Mouse (Mus musculus): ENCODE measurements around the gene Rps19bp1. TPM values are rescaled to one million over a fixed set of nuclear protein-coding genes. Genes with fewer than 3 reads are reported as not detected.
A peak's percentile ranks its signal among the peaks of the same experiment; 100 is the strongest.

Rps19bp1 gene
- total RNA-seq, 2 experiments from 2014 or later, result 36.1 to 40.0 TPM

- DNase-seq (ENCODE audit: low spot score in 2 of 2), result no peak
Measured at GRCm38 (mm10) chr15:80219705-80220657, 44.1 kb downstream of the Rps19bp1 start.

DNA sequence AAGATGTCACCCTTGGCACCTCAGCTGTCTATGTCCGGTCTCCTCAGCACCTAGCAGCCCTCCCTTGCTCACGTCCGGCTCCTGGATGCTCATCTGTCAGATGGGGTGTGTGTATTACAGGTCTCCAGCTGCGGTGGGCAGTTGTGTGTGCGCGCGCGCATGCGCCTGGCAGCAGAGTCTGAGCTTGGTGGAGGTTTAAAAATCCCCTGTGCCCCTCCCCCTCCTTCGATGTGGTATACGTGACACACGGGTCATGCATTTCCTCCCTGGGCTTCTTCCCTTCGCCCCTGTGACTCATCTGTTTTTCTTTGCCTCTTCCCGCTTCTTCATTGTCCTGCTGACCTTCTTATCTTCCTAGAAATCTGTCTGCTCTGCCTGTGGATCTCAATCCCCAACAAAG lies 44.9 kb downstream of the Rps19bp1 start:
- DNase-seq (ENCODE audit: low spot score in 2 of 2), result no peak

DNA sequence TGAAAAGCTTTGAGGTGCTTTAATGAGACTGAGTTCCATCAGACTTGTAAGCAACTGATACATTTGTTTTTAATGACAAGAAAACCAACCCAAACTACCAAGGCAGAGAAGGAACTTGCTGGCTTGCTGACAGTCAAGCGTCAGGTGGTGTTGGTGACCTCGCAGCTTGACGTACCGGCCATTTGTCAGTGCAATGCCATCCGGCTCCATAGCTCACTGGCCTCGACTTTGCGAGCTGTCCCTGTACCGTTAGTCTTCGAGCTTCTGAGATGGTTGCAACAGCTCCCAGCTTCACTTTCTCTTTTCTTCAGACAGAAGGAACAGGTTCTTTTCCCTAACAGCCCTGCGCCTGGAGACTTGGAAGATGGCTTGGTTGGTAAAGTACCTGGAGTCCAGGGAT lies 46.6 kb downstream of the Rps19bp1 start:
- DNase-seq (ENCODE audit: low spot score in 2 of 2), result no peak

- no peak for DNase-seq (ENCODE audit: low spot score in 2 of 2)
Measured at GRCm38 (mm10) chr15:80216480-80216820, 47.7 kb downstream of the Rps19bp1 start.

- peak in 1 of 2 experiments; percentile 52 for DNase-seq (ENCODE audit: low spot score in 2 of 2)
Measured at GRCm38 (mm10) chr15:80215716-80216479, 48.2 kb downstream of the Rps19bp1 start.

- no peak for DNase-seq (ENCODE audit: low spot score in 2 of 2)
Measured at GRCm38 (mm10) chr15:80213688-80214087, 50.4 kb downstream of the Rps19bp1 start.

Other genes with a start within 250 kb of the Rps19bp1 start
- gene Pdgfb, start 249.3 kb downstream of the Rps19bp1 start, total RNA-seq (2021), result 10 to 100 TPM; 28.2 to 30.4 TPM
- gene Syngr1, start 173.0 kb downstream of the Rps19bp1 start, total RNA-seq (2021), result 100 to 1,000 TPM; 370 to 379 TPM
- gene Rpl3, start 172.4 kb downstream of the Rps19bp1 start, total RNA-seq (2021), result 100 to 1,000 TPM; 600 to 628 TPM
- gene Tab1, start 131.2 kb downstream of the Rps19bp1 start, total RNA-seq (2021), result 10 to 100 TPM; 21.2 to 23.4 TPM
- gene Mgat3, start 90.6 kb downstream of the Rps19bp1 start, total RNA-seq (2021), result 100 to 1,000 TPM; 114 to 118 TPM
- 10 to 100 TPM; 32.7 to 33.9 TPM for gene Mief1, start 30.3 kb downstream of the Rps19bp1 start, total RNA-seq (2021)
- gene AC140267.1, start 28.5 kb downstream of the Rps19bp1 start, total RNA-seq (2021), result 10 to 100 TPM; 15.2 to 19.6 TPM
- gene Atf4, start 9.1 kb downstream of the Rps19bp1 start, total RNA-seq (2021), result 100 to 1,000 TPM in 1 of 2 experiments, 10 to 100 TPM in 1; 98.4 to 101 TPM
- gene Cacna1i, start 22.9 kb upstream of the Rps19bp1 start, total RNA-seq (2021), result 10 to 100 TPM; 44.2 to 46.2 TPM